Mouse (Mus musculus): ENCODE results near the gene Tnr. TPM values are rescaled to one million over a fixed set of nuclear protein-coding genes. Genes with fewer than 3 reads are reported as not detected.

Tnr gene
- polyA plus RNA-seq, 1 experiment = 6.9 TPM

- no peak for TF ChIP-seq POLR2A (IDR thresholded peaks at IDR 0.05; ENCODE audit: borderline replicate concordance, extremely low read depth, insufficient read depth, insufficient read length, poor library complexity, severe bottlenecking)
- DNase-seq (ENCODE audit: low read depth) = no peak
These were observed 310.2 kb downstream of the Tnr start for GRCm38 (mm10) chr1:159833646-159834338.

DNA sequence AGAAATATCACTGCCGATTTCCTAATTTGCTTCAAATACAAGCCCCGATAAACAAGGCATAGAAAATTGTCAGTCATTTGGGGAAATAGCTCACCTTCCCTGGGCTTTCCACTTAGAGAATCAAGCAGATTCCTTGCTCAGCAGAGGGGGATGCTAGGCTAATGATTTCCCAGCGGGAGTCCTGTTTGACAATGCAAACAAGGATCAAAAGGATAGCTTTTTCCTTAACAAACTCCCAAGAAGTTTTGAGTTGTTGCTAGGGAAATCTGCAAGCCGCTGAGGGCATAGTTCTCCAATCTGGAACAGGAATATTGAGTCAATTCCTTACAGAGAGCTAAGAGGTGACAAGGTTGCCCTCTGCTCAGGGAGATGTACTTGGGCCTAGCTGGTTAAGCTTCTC, 311.6 kb downstream of the Tnr start:
- TF ChIP-seq CTCF (IDR thresholded peaks at IDR 0.05; ENCODE audit: borderline replicate concordance, extremely low read depth, insufficient read depth, insufficient read length) = no peak
- TF ChIP-seq POLR2A (IDR thresholded peaks at IDR 0.05; ENCODE audit: borderline replicate concordance, extremely low read depth, insufficient read depth, insufficient read length, poor library complexity, severe bottlenecking) = no peak
- peak; percentile 48 for DNase-seq (ENCODE audit: low read depth)

GRCm38 (mm10) chr1:159840337-159840736, 316.8 kb downstream of the Tnr start:
- TF ChIP-seq POLR2A (IDR thresholded peaks at IDR 0.05; ENCODE audit: borderline replicate concordance, extremely low read depth, insufficient read depth, insufficient read length, poor library complexity, severe bottlenecking) = no peak
- TF ChIP-seq CTCF (IDR thresholded peaks at IDR 0.05; ENCODE audit: borderline replicate concordance, extremely low read depth, insufficient read depth, insufficient read length) = no peak
- DNase-seq (ENCODE audit: low read depth) = peak; percentile 60

DNA sequence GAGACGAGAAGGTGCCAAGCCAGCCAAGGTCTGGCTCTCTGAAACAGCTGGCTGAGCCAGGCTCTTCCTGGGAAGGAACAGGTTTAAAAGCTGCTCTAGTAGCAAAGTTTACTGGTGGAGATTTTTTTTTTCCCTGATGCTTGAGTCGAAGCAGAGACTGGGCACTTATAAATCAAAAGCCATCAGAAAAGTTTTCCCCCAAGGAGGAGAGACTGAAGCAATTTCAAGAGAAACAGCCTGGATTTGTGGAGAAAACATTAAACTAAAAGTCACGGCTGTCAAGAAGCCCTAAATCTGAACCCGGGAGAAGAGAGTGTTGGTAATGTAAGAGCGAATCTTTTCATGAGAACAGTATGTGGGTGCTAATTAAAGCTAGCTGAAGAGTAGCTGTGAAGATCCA, 319.3 kb downstream of the Tnr start:
- no peak for DNase-seq (ENCODE audit: low read depth)
- no peak for TF ChIP-seq CTCF (IDR thresholded peaks at IDR 0.05; ENCODE audit: borderline replicate concordance, extremely low read depth, insufficient read depth, insufficient read length)
- TF ChIP-seq POLR2A (IDR thresholded peaks at IDR 0.05; ENCODE audit: borderline replicate concordance, extremely low read depth, insufficient read depth, insufficient read length, poor library complexity, severe bottlenecking) = no peak

DNA sequence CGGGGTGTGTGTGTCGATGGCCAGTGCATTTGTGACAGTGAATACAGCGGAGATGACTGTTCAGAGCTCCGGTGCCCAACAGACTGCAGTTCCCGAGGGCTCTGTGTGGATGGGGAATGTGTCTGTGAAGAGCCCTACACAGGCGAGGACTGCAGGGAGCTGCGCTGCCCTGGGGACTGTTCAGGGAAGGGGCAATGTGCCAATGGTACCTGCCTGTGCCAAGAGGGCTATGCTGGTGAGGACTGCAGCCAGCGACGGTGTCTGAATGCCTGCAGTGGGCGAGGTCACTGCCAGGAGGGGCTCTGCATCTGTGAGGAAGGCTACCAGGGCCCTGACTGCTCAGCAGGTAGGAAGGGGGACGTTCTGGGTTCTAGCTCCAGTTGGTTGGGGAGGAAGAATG, 328.5 kb downstream of the Tnr start:
- DNase-seq (ENCODE audit: low read depth) = peak; percentile 39
- TF ChIP-seq POLR2A (IDR thresholded peaks at IDR 0.05; ENCODE audit: borderline replicate concordance, extremely low read depth, insufficient read depth, insufficient read length, poor library complexity, severe bottlenecking) (no peak), CTCF (IDR thresholded peaks at IDR 0.05; ENCODE audit: borderline replicate concordance, extremely low read depth, insufficient read depth, insufficient read length) (no peak)

DNA sequence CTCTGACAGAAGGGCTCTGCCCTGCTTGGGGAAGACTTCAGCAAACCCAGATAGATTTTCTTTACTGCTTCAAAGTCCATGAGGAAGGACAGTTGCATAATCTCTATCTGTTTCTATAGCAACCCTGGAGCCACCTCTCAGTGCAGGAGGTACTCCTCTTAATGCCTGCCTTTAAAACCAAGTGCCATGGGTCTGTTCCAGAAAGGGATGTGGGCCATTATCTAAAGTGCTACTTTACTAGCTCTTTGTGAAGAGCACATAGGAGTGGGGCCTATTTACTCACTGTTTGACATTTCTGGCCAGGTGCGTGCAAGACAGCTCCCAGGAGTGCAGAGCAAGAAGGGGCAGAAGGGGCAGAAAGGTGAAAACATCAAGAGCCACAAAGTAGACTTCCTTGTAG, 330.7 kb downstream of the Tnr start:
- TF ChIP-seq CTCF (IDR thresholded peaks at IDR 0.05; ENCODE audit: borderline replicate concordance, extremely low read depth, insufficient read depth, insufficient read length) = no peak
- TF ChIP-seq POLR2A (IDR thresholded peaks at IDR 0.05; ENCODE audit: borderline replicate concordance, extremely low read depth, insufficient read depth, insufficient read length, poor library complexity, severe bottlenecking) = no peak
- peak; percentile 9 for DNase-seq (ENCODE audit: low read depth)

DNA sequence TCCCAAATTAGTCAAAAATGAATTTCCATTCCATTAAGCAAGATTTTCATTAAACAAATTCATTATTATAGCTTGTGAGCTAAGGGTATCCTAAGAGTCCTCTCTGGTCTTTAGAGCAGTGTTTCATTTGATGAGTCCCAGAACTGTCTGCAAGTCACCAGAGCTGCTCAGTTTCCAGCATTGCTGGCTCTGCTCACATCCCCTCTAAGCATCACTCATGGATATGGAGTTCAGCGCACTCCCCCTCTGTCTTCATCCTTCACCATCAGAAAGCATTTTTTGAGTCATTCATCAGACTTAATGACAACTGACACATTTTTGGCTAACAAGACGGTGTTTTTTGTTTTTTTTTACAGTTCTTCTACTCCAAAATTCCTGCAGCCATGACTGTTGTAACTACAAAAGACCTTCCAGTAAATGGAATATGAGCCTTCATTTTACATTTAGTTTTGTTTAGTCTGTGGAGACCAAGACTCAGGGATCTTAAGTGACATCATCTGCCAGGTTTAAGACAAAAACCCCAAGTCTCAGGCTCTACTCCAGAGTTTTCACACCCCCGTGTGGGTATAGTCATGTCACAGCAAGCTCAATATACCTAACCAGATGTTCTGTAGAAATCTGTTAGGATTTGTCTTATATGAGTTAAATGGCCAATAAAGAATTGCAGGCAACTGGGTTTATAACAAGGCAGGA, 338.4 kb downstream of the Tnr start:
- TF ChIP-seq POLR2A (IDR thresholded peaks at IDR 0.05; ENCODE audit: borderline replicate concordance, extremely low read depth, insufficient read depth, insufficient read length, poor library complexity, severe bottlenecking) (no peak), CTCF (IDR thresholded peaks at IDR 0.05; ENCODE audit: borderline replicate concordance, extremely low read depth, insufficient read depth, insufficient read length) (no peak)
- DNase-seq (ENCODE audit: low read depth) = no peak

- TF ChIP-seq POLR2A (IDR thresholded peaks at IDR 0.05; ENCODE audit: borderline replicate concordance, extremely low read depth, insufficient read depth, insufficient read length, poor library complexity, severe bottlenecking) (no peak), CTCF (IDR thresholded peaks at IDR 0.05; ENCODE audit: borderline replicate concordance, extremely low read depth, insufficient read depth, insufficient read length) (no peak)
These were observed 342.1 kb downstream of the Tnr start for GRCm38 (mm10) chr1:159865696-159866095.

DNA sequence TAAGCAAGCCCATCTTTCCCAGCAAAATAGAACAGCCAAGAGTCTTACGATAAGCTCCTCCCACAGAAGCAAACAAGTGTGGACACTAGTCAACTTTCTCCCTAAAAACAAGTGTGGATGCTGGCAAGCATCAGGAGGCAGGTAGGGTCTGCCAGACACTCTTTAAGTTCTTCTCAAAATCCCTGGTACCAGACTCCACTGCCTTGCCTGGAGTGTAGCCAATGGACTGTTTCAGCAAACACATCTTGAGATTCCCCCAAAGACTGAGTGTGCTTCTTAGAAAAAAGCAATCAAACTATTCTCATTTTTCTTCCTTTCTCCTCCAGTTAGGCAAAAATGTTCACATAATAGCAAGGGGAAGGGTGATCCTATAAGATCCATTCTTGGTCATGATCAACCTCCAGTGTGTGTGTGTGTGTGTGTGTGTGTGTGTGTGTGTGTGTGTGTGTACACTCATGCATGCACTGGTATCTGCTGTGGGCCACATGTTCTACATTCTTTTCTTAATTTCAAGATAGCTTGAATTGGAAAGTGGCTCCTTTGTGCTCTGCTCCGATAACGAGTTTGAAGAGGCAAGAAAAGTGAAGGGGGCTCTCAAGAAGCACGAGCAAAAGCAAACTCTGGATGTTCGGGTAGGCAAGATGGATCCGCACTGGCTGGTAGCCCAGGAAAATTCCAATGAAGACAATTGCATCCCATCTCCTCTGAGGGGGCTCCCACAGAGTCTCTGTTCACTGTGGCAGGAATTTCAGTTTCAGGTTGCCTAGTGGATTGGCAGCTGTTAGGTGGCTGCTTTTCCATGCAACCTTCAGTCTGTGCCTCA, 346.3 kb downstream of the Tnr start:
- no peak for TF ChIP-seq CTCF (IDR thresholded peaks at IDR 0.05; ENCODE audit: borderline replicate concordance, extremely low read depth, insufficient read depth, insufficient read length)
- TF ChIP-seq POLR2A (IDR thresholded peaks at IDR 0.05; ENCODE audit: borderline replicate concordance, extremely low read depth, insufficient read depth, insufficient read length, poor library complexity, severe bottlenecking) = no peak
- DNase-seq (ENCODE audit: low read depth) = peak; percentile 11

More at GRCm38 (mm10) chr1:159865696-159866095, 342.1 kb downstream of the Tnr start:
- DNase-seq (ENCODE audit: low read depth) = peak; percentile 72

DNA sequence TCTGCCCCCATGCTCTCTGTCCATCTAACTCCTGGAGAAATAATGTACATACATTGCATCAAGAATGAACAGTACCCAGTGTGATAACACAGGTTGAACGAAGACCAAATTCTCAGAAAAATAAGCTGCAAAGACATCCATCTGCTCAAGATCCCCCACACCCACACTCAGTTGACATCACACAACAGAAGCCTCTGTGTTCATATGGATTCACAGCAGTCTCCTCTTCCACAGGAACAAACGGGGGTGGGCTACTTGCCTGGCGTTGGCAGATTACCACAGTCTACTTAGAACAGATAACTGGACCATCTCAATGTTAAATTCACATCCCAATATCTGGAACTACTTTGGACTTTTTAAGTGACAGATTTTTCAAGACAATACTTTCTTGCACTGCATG, 349.3 kb downstream of the Tnr start:
- DNase-seq (ENCODE audit: low read depth) = no peak
- no peak for TF ChIP-seq POLR2A (IDR thresholded peaks at IDR 0.05; ENCODE audit: borderline replicate concordance, extremely low read depth, insufficient read depth, insufficient read length, poor library complexity, severe bottlenecking)
- no peak for TF ChIP-seq CTCF (IDR thresholded peaks at IDR 0.05; ENCODE audit: borderline replicate concordance, extremely low read depth, insufficient read depth, insufficient read length)

DNA sequence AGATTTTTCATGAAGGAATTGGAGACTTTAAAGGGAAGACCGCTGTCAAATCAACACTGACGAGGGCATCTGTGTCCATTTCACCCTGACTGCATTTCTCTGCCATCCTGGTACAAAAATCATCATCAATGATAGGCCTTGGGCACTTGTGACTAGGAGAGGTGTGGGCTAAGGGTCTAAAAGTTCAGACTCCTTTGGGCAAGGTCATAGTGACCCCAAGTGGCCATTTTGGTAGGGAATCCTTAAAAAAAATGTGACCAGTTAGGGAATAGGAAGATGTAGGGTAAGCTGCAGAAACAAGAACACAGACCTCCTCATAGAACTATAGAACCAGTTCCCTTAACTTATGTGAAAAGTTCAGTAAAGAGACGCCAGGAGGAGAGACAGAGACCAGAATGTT, 355.1 kb downstream of the Tnr start:
- peak; percentile 62 for DNase-seq (ENCODE audit: low read depth)
- peak; percentile 22; the same call in 1 of the 2 replicates for TF ChIP-seq CTCF (IDR thresholded peaks at IDR 0.05; ENCODE audit: borderline replicate concordance, extremely low read depth, insufficient read depth, insufficient read length)
- TF ChIP-seq POLR2A (IDR thresholded peaks at IDR 0.05; ENCODE audit: borderline replicate concordance, extremely low read depth, insufficient read depth, insufficient read length, poor library complexity, severe bottlenecking) = no peak
